Mouse (Mus musculus): ENCODE measurements around the gene Ptch2.

- no peak for TF ChIP-seq CTCF (IDR thresholded peaks at IDR 0.05; ENCODE audit: control insufficient read depth, insufficient read depth, low read length)
- TF ChIP-seq POLR2A (IDR thresholded peaks at IDR 0.05; ENCODE audit: borderline replicate concordance, control insufficient read depth, low read depth, low read length): no peak
These were observed 49.4 kb downstream of the Ptch2 start for GRCm38 (mm10) chr4:117145248-117145647.
